Mouse (Mus musculus): ENCODE measurements around the gene Trappc3.
"Not testable (repeated sequence)": the region's sequence is repeated elsewhere in the genome, so short reads cannot be mapped to it uniquely, and the experiment has no call there.

DNA sequence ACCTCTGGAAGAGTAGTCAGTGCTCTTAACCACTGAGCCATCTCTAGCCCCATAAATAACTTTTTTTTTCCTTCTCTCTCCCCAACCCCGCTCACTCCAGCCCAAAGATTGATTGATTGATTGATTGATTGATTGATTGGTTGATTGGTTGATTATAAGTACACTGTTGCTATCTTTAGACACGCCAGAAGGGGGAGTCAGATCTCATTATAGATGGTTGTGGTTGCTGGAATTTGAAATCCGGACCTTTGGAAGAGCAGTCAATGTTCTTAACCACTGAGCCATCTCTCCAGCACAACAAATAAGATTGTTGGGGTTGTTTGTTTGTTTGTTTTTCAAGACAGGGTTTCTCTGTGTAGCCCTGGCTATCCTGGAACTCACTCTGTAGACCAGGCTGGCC is 42.6 kb upstream of the Trappc3 start:
- TF ChIP-seq GATA1 (IDR thresholded peaks at IDR 0.05; ENCODE audit: borderline replicate concordance, low read length); FLI1 (IDR thresholded peaks at IDR 0.05; ENCODE audit: low read length): not testable (repeated sequence)

Measured in megakaryocyte, embryonic 14.5 days (primary cell).